Mouse (Mus musculus) liver, embryonic 14.5 days (tissue): ENCODE data around the gene Disp1. TPM values are rescaled to one million over a fixed set of nuclear protein-coding genes. Genes with fewer than 3 reads are reported as not detected.

Experiments
- ATAC-seq: fragments of 200-750 bp; cut with Nextera tagmentation; 2 replicates; pipeline ENCODE4 v1.8.0; 2017; ENCODE audit warnings: moderate number of reproducible peaks, mild to moderate bottlenecking, moderate library complexity; ENCODE audit not compliant: insufficient read depth
- DNase-seq, 3 experiments: peaks; one replicate each; pipeline ENCODE4 v3.0.0-alpha.2; 2012 to 2013; ENCODE audit warnings: low read depth in 3 of 3, low spot score in 3 of 3
- H3K27ac ChIP-seq: fragments of 300-500 bp; sonication (generic); 2 replicates; pipeline ENCODE4 v1.5.1; 2014; ENCODE audit warnings: moderate library complexity, mild to moderate bottlenecking, control low read depth, inconsistent platforms
- H3K27me3 ChIP-seq: fragments of 300-500 bp; sonication (generic); 2 replicates; pipeline ENCODE4 v1.6.1; 2014; ENCODE audit warnings: mild to moderate bottlenecking, low read length, moderate library complexity; ENCODE audit not compliant: control insufficient read depth, insufficient read depth
- H3K36me3 ChIP-seq: fragments of 300-500 bp; sonication (generic); replicated peaks from 2 replicates; pipeline ENCODE4 v1.6.1; 2014; ENCODE audit warnings: low read depth; ENCODE audit not compliant: control insufficient read depth, insufficient read depth
- H3K4me1 ChIP-seq, 2 experiments: fragments of 200-500 bp in 1 of 2; fragments of 300-500 bp in 1 of 2; sonication (generic) in 1 of 2; replicated peaks; 2 replicates each; pipeline ENCODE4 v1.6.1; 2012 to 2014; ENCODE audit warnings: antibody characterized with exemption in 1 of 2, inconsistent platforms in 1 of 2, low read length in 1 of 2; ENCODE audit not compliant: control insufficient read depth in 2 of 2, insufficient read depth in 2 of 2
- H3K4me2 ChIP-seq: fragments of 300-500 bp; sonication (generic); 2 replicates; pipeline ENCODE4 v1.6.1; 2014; ENCODE audit warnings: low read depth, mild to moderate bottlenecking, control low read depth, moderate library complexity
- H3K4me3 ChIP-seq, 2 experiments: fragments of 200-500 bp in 1 of 2; fragments of 300-500 bp in 1 of 2; sonication (generic) in 1 of 2; 2 replicates each; pipeline ENCODE4 v1.5.1; 2012 to 2014; ENCODE audit warnings: low read depth in 2 of 2, low read length in 2 of 2, mild to moderate bottlenecking in 2 of 2, control low read depth in 1 of 2, inconsistent platforms in 1 of 2, moderate library complexity in 1 of 2; ENCODE audit not compliant: insufficient read depth in 1 of 2
- H3K9ac ChIP-seq: fragments of 300-500 bp; sonication (generic); replicated peaks from 2 replicates; pipeline ENCODE4 v1.6.1; 2014; ENCODE audit warnings: mild to moderate bottlenecking, control low read depth, moderate library complexity
- H3K9me3 ChIP-seq: fragments of 300-500 bp; sonication (generic); 2 replicates; pipeline ENCODE4 v1.6.1; 2016; ENCODE audit warnings: low read length, mixed read lengths; ENCODE audit not compliant: control insufficient read depth
- CTCF ChIP-seq: IDR thresholded peaks from 2 replicates; pipeline ENCODE4 v1.5.1; 2016; ENCODE audit warnings: antibody characterized with exemption, low read depth, control low read depth
- EP300 ChIP-seq: IDR thresholded peaks from 2 replicates; pipeline ENCODE4 v1.6.1; 2016; ENCODE audit warnings: antibody characterized with exemption, low read depth
- WGBS: fragments of 180-500 bp; shearing (Covaris S2); extraction: QIAGEN DNeasy Blood & Tissue Kit; methylation state at CpG from one replicate; pipeline ENCODE4 v1.1.7; 2014; ENCODE audit not compliant: insufficient replicate concordance; 5-methylcytosine and 5-hydroxymethylcytosine counted together
- polyA plus RNA-seq, 2 experiments: library from polyadenylated mRNA; depleted of rRNA in 1 of 2; stranded (reverse) in 1 of 2; unstranded in 1 of 2; fragments of >200 nt; fragmentation: Nextera tagmentation in 1 of 2; extraction: Ambion mirVana in 1 of 2; gene quantifications; 2 replicates each; pipeline versions ENCODE4 v1.2.1 to v1.2.3; 2012 to 2014

Disp1 gene
- polyA plus RNA-seq, 2 experiments = 2.0 to 2.4 TPM

GRCm38 (mm10) chr1:183116946-183117826, 104.1 kb downstream of the Disp1 start:
- 67% methylated on average over 15 of the region's 15 CpGs for WGBS
- no peaks in the 10 kb centered on the region for H3K4me1 ChIP-seq
- H3K9me3 ChIP-seq = no peaks in the 10 kb centered on the region
- peak; percentile 37; the same call in 1 of the 2 replicates for ATAC-seq
- H3K4me2 ChIP-seq = no peak overlapping the region
- no peak overlapping the region for H3K9ac ChIP-seq
- no peak for DNase-seq
- TF ChIP-seq EP300 (no peak), CTCF (no peak)
- H3K27me3 ChIP-seq = no peaks in the 10 kb centered on the region
- H3K36me3 ChIP-seq = no peaks in the 10 kb centered on the region
- no peak overlapping the region for H3K27ac ChIP-seq
- no peak overlapping the region for H3K4me3 ChIP-seq

DNA sequence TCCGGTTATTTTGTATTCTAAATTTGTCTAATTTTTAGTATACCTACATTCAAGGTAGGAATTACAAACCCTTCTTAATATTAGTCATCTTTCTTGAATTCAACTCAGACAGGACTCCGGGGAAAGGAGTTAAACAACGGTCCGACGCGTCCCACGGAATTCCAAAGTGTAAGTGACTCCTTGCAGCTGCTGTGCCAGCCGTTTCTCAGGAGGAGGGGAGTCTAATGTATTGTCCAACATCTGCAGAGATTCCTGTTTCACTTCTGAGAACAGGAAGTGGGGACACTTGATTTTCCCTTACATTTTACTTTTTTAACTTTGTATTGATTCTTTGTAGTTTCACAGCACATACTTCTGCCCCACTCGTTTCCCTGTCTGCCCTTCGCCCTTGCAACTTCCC, 104.9 kb downstream of the Disp1 start:
- no peak for ATAC-seq
- DNase-seq = no peak

GRCm38 (mm10) chr1:183115076-183115475, 106.2 kb downstream of the Disp1 start:
- Histone ChIP-seq H3K4me2 (no peak overlapping the region), H3K9me3 (no peaks in the 10 kb centered on the region), H3K4me3 (no peak overlapping the region), H3K36me3 (no peaks in the 10 kb centered on the region), H3K4me1 (no peaks in the 10 kb centered on the region), H3K27me3 (no peaks in the 10 kb centered on the region), H3K9ac (no peak overlapping the region), H3K27ac (no peak overlapping the region)
- DNase-seq (no peak), ATAC-seq (no peak)
- 65% methylated on average over 7 of the region's 7 CpGs for WGBS
- TF ChIP-seq EP300 = no peak
- no peak for TF ChIP-seq CTCF

More for the DNA sequence above, 104.9 kb downstream of the Disp1 start:
- Histone ChIP-seq H3K27ac (no peak overlapping the region), H3K27me3 (no peaks in the 10 kb centered on the region), H3K4me3 (no peak overlapping the region), H3K4me2 (no peak overlapping the region), H3K9me3 (no peaks in the 10 kb centered on the region), H3K9ac (no peak overlapping the region), H3K36me3 (no peaks in the 10 kb centered on the region), H3K4me1 (no peaks in the 10 kb centered on the region)
- 74% methylated on average over 10 of the region's 10 CpGs for WGBS
- TF ChIP-seq EP300 (no peak), CTCF (no peak)

- TF ChIP-seq CTCF (no peak), EP300 (no peak)
- no peak for ATAC-seq
- DNase-seq = no peak
- Histone ChIP-seq H3K4me1 (no peaks in the 10 kb centered on the region), H3K27ac (no peak overlapping the region), H3K9ac (no peak overlapping the region), H3K9me3 (no peaks in the 10 kb centered on the region), H3K4me2 (no peak overlapping the region), H3K36me3 (no peaks in the 10 kb centered on the region), H3K4me3 (no peak overlapping the region), H3K27me3 (no peaks in the 10 kb centered on the region)
- WGBS = 68% methylated on average over 6 of the region's 6 CpGs
Measured at GRCm38 (mm10) chr1:183114554-183114953, 106.8 kb downstream of the Disp1 start.

DNA sequence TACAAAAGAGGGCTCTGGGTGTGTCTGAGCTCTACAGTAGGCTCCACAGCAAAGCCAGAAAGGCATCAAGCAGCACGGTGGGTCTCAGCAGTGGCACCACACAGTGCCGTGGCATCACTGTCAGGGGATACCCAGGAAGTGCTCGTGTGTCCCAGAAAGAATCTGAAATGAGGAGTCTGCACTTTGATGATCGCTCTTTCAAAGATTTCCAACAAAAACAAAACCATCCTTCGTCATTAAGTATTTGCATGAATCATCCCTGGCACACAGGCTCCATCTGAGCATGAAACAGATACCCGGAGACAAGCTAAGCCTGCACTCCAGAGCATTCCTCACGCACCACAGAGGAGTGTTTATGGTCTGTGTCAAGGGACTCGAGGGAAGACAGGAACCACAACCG, 107.8 kb downstream of the Disp1 start:
- DNase-seq (no peak), ATAC-seq (no peak)
- Histone ChIP-seq H3K4me3 (no peak overlapping the region), H3K9ac (no peak overlapping the region), H3K4me1 (no peaks in the 10 kb centered on the region), H3K9me3 (no peaks in the 10 kb centered on the region), H3K36me3 (no peaks in the 10 kb centered on the region), H3K27me3 (no peaks in the 10 kb centered on the region), H3K4me2 (no peak overlapping the region), H3K27ac (no peak overlapping the region)
- WGBS = 65% methylated on average over 9 of the region's 9 CpGs
- no peak for TF ChIP-seq EP300
- TF ChIP-seq CTCF = no peak
